Mouse (Mus musculus): Measurements from ENCODE around the gene Dcaf10. TPM values are rescaled to one million over a fixed set of nuclear protein-coding genes. Genes with fewer than 3 reads are reported as not detected.
A peak's percentile ranks its signal among the peaks of the same experiment; 100 is the strongest.

The Dcaf10 gene
- polyA plus RNA-seq, 1 experiment from 2014 or later = 12.3 TPM

- H3K27ac ChIP-seq (ENCODE audit: low read depth, low read length) = no peak overlapping the region
- 91% methylated on average over 7 of the region's 7 CpGs for WGBS
- no peaks in the 10 kb centered on the region for H3K27me3 ChIP-seq (ENCODE audit: control insufficient read depth, insufficient read depth, low read length)
- no peak overlapping the region for H3K9ac ChIP-seq (ENCODE audit: low read length)
- no peaks in the 10 kb centered on the region for H3K9me3 ChIP-seq (ENCODE audit: control insufficient read depth, low read length)
- peaks cover 6% of the 10 kb centered on the region; the same call in 1 of the 2 replicates for H3K4me1 ChIP-seq (ENCODE audit: control insufficient read depth, insufficient read depth, low read length)
- H3K4me2 ChIP-seq = no peak overlapping the region
- no peak overlapping the region for H3K4me3 ChIP-seq (ENCODE audit: low read depth, low read length)
- H3K36me3 ChIP-seq (ENCODE audit: control insufficient read depth, insufficient read depth, low read length) = peaks cover 24% of the 10 kb centered on the region; the same call in 1 of the 2 replicates
- ATAC-seq (ENCODE audit: low FRiP score) (no peak), DNase-seq (ENCODE audit: low spot score, missing footprints) (no peak)
These were observed 61.1 kb downstream of the Dcaf10 start for GRCm38 (mm10) chr4:45402878-45403498.

GRCm38 (mm10) chr4:45403499-45403878 lies 61.6 kb downstream of the Dcaf10 start:
- Histone ChIP-seq H3K27ac (ENCODE audit: low read depth, low read length) (no peak overlapping the region), H3K9me3 (ENCODE audit: control insufficient read depth, low read length) (no peaks in the 10 kb centered on the region), H3K36me3 (ENCODE audit: control insufficient read depth, insufficient read depth, low read length) (peaks cover 22% of the 10 kb centered on the region; the same call in 1 of the 2 replicates), H3K27me3 (ENCODE audit: control insufficient read depth, insufficient read depth, low read length) (no peaks in the 10 kb centered on the region), H3K4me1 (ENCODE audit: control insufficient read depth, insufficient read depth, low read length) (peaks cover 6% of the 10 kb centered on the region; the same call in 1 of the 2 replicates), H3K4me2 (no peak overlapping the region), H3K4me3 (ENCODE audit: low read depth, low read length) (no peak overlapping the region), H3K9ac (ENCODE audit: low read length) (no peak overlapping the region)
- no peak for ATAC-seq (ENCODE audit: low FRiP score)
- no peak for DNase-seq (ENCODE audit: low spot score, missing footprints)
- WGBS = 91% methylated on average over 7 of the region's 7 CpGs

- H3K4me1 ChIP-seq (ENCODE audit: control insufficient read depth, insufficient read depth, low read length) = peaks cover 7% of the 10 kb centered on the region; the same call in 1 of the 2 replicates
- H3K36me3 ChIP-seq (ENCODE audit: control insufficient read depth, insufficient read depth, low read length) = peaks cover 20% of the 10 kb centered on the region; the same call in 1 of the 2 replicates
- H3K27ac ChIP-seq (ENCODE audit: low read depth, low read length) = no peak overlapping the region
- 93% methylated on average over 7 of the region's 7 CpGs for WGBS
- no peak overlapping the region for H3K9ac ChIP-seq (ENCODE audit: low read length)
- H3K4me2 ChIP-seq = no peak overlapping the region
- H3K9me3 ChIP-seq (ENCODE audit: control insufficient read depth, low read length) = no peaks in the 10 kb centered on the region
- no peak overlapping the region for H3K4me3 ChIP-seq (ENCODE audit: low read depth, low read length)
- no peak for ATAC-seq (ENCODE audit: low FRiP score)
- H3K27me3 ChIP-seq (ENCODE audit: control insufficient read depth, insufficient read depth, low read length) = no peaks in the 10 kb centered on the region
- DNase-seq (ENCODE audit: low spot score, missing footprints) = no peak
These were observed 62.2 kb downstream of the Dcaf10 start for GRCm38 (mm10) chr4:45404086-45404485.

- H3K9me3 ChIP-seq (ENCODE audit: control insufficient read depth, low read length) = no peaks in the 10 kb centered on the region
- H3K36me3 ChIP-seq (ENCODE audit: control insufficient read depth, insufficient read depth, low read length) = peaks cover 11% of the 10 kb centered on the region; the same call in 1 of the 2 replicates
- WGBS = 81% methylated on average over 7 of the region's 7 CpGs
- H3K27ac ChIP-seq (ENCODE audit: low read depth, low read length) = no peak overlapping the region
- peaks cover 9% of the 10 kb centered on the region; the same call in 1 of the 2 replicates for H3K4me1 ChIP-seq (ENCODE audit: control insufficient read depth, insufficient read depth, low read length)
- DNase-seq (ENCODE audit: low spot score, missing footprints) (no peak), ATAC-seq (ENCODE audit: low FRiP score) (no peak)
- no peaks in the 10 kb centered on the region for H3K27me3 ChIP-seq (ENCODE audit: control insufficient read depth, insufficient read depth, low read length)
- no peak overlapping the region for H3K4me3 ChIP-seq (ENCODE audit: low read depth, low read length)
- no peak overlapping the region for H3K9ac ChIP-seq (ENCODE audit: low read length)
- H3K4me2 ChIP-seq = no peak overlapping the region
These were observed 63.4 kb downstream of the Dcaf10 start for GRCm38 (mm10) chr4:45405315-45405714.

GRCm38 (mm10) chr4:45406397-45406796 lies 64.5 kb downstream of the Dcaf10 start:
- peaks cover 11% of the 10 kb centered on the region; the same call in 1 of the 2 replicates for H3K36me3 ChIP-seq (ENCODE audit: control insufficient read depth, insufficient read depth, low read length)
- H3K4me3 ChIP-seq (ENCODE audit: low read depth, low read length) = no peak overlapping the region
- WGBS = 79% methylated on average over 7 of the region's 7 CpGs
- H3K9me3 ChIP-seq (ENCODE audit: control insufficient read depth, low read length) = no peaks in the 10 kb centered on the region
- no peak overlapping the region; the same call in 1 of the 2 replicates for H3K9ac ChIP-seq (ENCODE audit: low read length)
- no peaks in the 10 kb centered on the region for H3K27me3 ChIP-seq (ENCODE audit: control insufficient read depth, insufficient read depth, low read length)
- H3K27ac ChIP-seq (ENCODE audit: low read depth, low read length) = no peak overlapping the region
- peaks cover 9% of the 10 kb centered on the region; the same call in 1 of the 2 replicates for H3K4me1 ChIP-seq (ENCODE audit: control insufficient read depth, insufficient read depth, low read length)
- ATAC-seq (ENCODE audit: low FRiP score) (no peak), DNase-seq (ENCODE audit: low spot score, missing footprints) (no peak)
- peak overlapping the region; percentile 81; the same call in 1 of the 2 replicates for H3K4me2 ChIP-seq

- Histone ChIP-seq H3K36me3 (ENCODE audit: control insufficient read depth, insufficient read depth, low read length) (peaks cover 9% of the 10 kb centered on the region; the same call in 1 of the 2 replicates), H3K27ac (ENCODE audit: low read depth, low read length) (no peak overlapping the region), H3K9ac (ENCODE audit: low read length) (peak overlapping the region; percentile 96), H3K4me2 (peak overlapping the region; percentile 81), H3K27me3 (ENCODE audit: control insufficient read depth, insufficient read depth, low read length) (no peaks in the 10 kb centered on the region), H3K9me3 (ENCODE audit: control insufficient read depth, low read length) (no peaks in the 10 kb centered on the region), H3K4me1 (ENCODE audit: control insufficient read depth, insufficient read depth, low read length) (peaks cover 9% of the 10 kb centered on the region; the same call in 1 of the 2 replicates), H3K4me3 (ENCODE audit: low read depth, low read length) (peak overlapping the region; percentile 95)
- whole genome bisulfite sequencing = 66% methylated on average over 5 of the region's 5 CpGs
- ATAC-seq (ENCODE audit: low FRiP score) = no peak
- no peak for DNase-seq (ENCODE audit: low spot score, missing footprints)
These were observed 65.3 kb downstream of the Dcaf10 start for GRCm38 (mm10) chr4:45407001-45407702.

GRCm38 (mm10) chr4:45407703-45408334 lies 65.9 kb downstream of the Dcaf10 start:
- ATAC-seq (ENCODE audit: low FRiP score) (peak; percentile 14; the same call in 1 of the 2 replicates), DNase-seq (ENCODE audit: low spot score, missing footprints) (peak; percentile 95)
- H3K4me3 ChIP-seq (ENCODE audit: low read depth, low read length) = peak overlapping the region; percentile 95

GRCm38 (mm10) chr4:45408427-45409132 lies 66.7 kb downstream of the Dcaf10 start, which contains the start of gene Slc25a51:
TSS of gene Slc25a51 (minus strand) at chr4:45408766.
- Histone ChIP-seq H3K27me3 (ENCODE audit: control insufficient read depth, insufficient read depth, low read length) (no peaks in the 10 kb centered on the region), H3K27ac (ENCODE audit: low read depth, low read length) (peak within 1 kb of the TSS; percentile 83), H3K4me3 (ENCODE audit: low read depth, low read length) (peak within 1 kb of the TSS; percentile 95), H3K36me3 (ENCODE audit: control insufficient read depth, insufficient read depth, low read length) (peaks cover 4% of the 10 kb centered on the region; the same call in 1 of the 2 replicates), H3K4me1 (ENCODE audit: control insufficient read depth, insufficient read depth, low read length) (peaks cover 9% of the 10 kb centered on the region; the same call in 1 of the 2 replicates), H3K9me3 (ENCODE audit: control insufficient read depth, low read length) (no peaks in the 10 kb centered on the region), H3K4me2 (peak within 1 kb of the TSS; percentile 81), H3K9ac (ENCODE audit: low read length) (peak within 1 kb of the TSS; percentile 96)
- ATAC-seq (ENCODE audit: low FRiP score) = peak; percentile 96
- DNase-seq (ENCODE audit: low spot score, missing footprints) = peak; percentile 100
- under 1% methylated on average over 64 of the region's 67 CpGs for WGBS

More at GRCm38 (mm10) chr4:45407703-45408334, 65.9 kb downstream of the Dcaf10 start:
- H3K9me3 ChIP-seq (ENCODE audit: control insufficient read depth, low read length) = no peaks in the 10 kb centered on the region
- H3K4me1 ChIP-seq (ENCODE audit: control insufficient read depth, insufficient read depth, low read length) = peaks cover 9% of the 10 kb centered on the region; the same call in 1 of the 2 replicates
- peak overlapping the region; percentile 96 for H3K9ac ChIP-seq (ENCODE audit: low read length)
- peaks cover 9% of the 10 kb centered on the region; the same call in 1 of the 2 replicates for H3K36me3 ChIP-seq (ENCODE audit: control insufficient read depth, insufficient read depth, low read length)
- H3K4me2 ChIP-seq = peak overlapping the region; percentile 81
- WGBS = 1% methylated on average over 19 of the region's 19 CpGs
- H3K27me3 ChIP-seq (ENCODE audit: control insufficient read depth, insufficient read depth, low read length) = no peaks in the 10 kb centered on the region
- H3K27ac ChIP-seq (ENCODE audit: low read depth, low read length) = peak overlapping the region; percentile 83

All from midbrain, embryonic 11.5 days (tissue).